Mouse (Mus musculus): Measurements from ENCODE around the gene Ror1. TPM values are rescaled to one million over a fixed set of nuclear protein-coding genes. Genes with fewer than 3 reads are reported as not detected.

Gene Ror1
- total RNA-seq, 1 experiment = 2.2 TPM

- Histone ChIP-seq H3K4me1 (ENCODE audit: control insufficient read depth in 2 of 2, insufficient read depth in 2 of 2, low read length in 2 of 2, poor library complexity in 1 of 2) (no peaks in the 10 kb centered on the region), H3K27ac (ENCODE audit: insufficient read depth, low read depth, low read length, poor library complexity, severe bottlenecking) (no peak overlapping the region), H3K36me3 (ENCODE audit: control insufficient read depth, insufficient read depth, low read length, poor library complexity, severe bottlenecking) (no peaks in the 10 kb centered on the region), H3K9me3 (ENCODE audit: control insufficient read depth, insufficient read depth, low read depth, low read length) (no peaks in the 10 kb centered on the region), H3K4me3 (ENCODE audit: insufficient read depth in 1 of 2, low read depth in 1 of 2, low read length in 2 of 2, poor library complexity in 1 of 2, severe bottlenecking in 1 of 2) (no peak overlapping the region), H3K9ac (ENCODE audit: insufficient read depth, low read depth, low read length, poor library complexity, severe bottlenecking) (no peak overlapping the region)
- in situ Hi-C loops (cut with MboI; ENCODE audit: low sequenced_read_pairs in 2 of 2, unreplicated experiment in 2 of 2) = no loop called here
- no peak for DNase-seq (ENCODE audit: low read depth, low spot score)
- TF ChIP-seq MAFK (IDR thresholded peaks at IDR 0.05; ENCODE audit: insufficient read depth, low read depth, low read length) = no peak
- TF ChIP-seq ZC3H11A (IDR thresholded peaks at IDR 0.05; ENCODE audit: borderline replicate concordance, low read depth, low read length) = no peak
- TF ChIP-seq CHD2 (IDR thresholded peaks at IDR 0.05; ENCODE audit: low read depth, low read length) = no peak
- TF ChIP-seq ZNF384 (IDR thresholded peaks at IDR 0.05; ENCODE audit: low read depth, low read length) = no peak
- no peak for TF ChIP-seq HCFC1 (IDR thresholded peaks at IDR 0.05; ENCODE audit: borderline replicate concordance, insufficient read depth, low read length)
These were observed 152.2 kb downstream of the Ror1 start for GRCm38 (mm10) chr4:100247826-100248225.

DNA sequence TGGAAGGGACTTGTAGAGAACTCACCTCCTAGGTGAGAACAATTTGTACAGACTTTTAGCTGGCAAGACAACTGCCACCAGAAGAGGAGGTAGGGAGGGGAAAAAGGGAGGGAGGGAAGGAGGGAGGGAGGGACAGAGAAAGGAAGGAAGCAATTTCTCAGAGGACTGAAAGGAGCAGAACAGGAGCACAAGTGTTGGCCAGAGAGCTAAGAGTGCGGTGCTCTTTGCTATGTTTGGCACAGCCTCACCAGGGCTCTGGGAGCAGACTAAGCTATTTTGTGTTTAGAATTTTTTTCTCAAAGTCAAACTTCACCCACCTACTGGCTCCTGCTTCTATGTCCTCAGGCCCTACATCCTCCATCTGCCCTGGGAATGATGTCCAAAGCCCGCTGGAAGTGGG is 152.7 kb downstream of the Ror1 start:
- no peak for DNase-seq (ENCODE audit: low read depth, low spot score)
- TF ChIP-seq MAFK (IDR thresholded peaks at IDR 0.05; ENCODE audit: insufficient read depth, low read depth, low read length) (no peak), ZC3H11A (IDR thresholded peaks at IDR 0.05; ENCODE audit: borderline replicate concordance, low read depth, low read length) (no peak)

DNA sequence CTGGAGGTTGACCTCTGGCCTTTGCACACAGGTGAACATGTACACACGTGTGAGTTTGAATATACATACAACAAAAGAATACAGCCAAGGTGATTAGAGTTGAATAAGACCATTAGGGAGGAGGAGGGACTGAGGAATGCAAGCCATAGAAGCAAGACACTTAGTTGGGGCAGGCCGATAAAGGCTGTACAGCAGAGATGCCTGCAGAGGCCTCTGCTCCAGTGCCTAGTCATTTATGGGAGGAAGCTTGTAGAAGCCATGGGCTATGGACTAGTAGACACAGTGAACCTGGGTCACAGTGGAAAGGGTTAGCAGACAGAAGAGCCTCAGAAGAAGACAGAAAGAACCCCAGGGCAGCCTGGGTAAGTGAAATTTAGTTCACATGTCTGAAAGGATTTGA is 155.7 kb downstream of the Ror1 start:
- in situ Hi-C loops (cut with MboI; ENCODE audit: low sequenced_read_pairs in 2 of 2, unreplicated experiment in 2 of 2) = no loop called here
- Histone ChIP-seq H3K27ac (ENCODE audit: insufficient read depth, low read depth, low read length, poor library complexity, severe bottlenecking) (no peak overlapping the region), H3K4me1 (ENCODE audit: control insufficient read depth in 2 of 2, insufficient read depth in 2 of 2, low read length in 2 of 2, poor library complexity in 1 of 2) (no peaks in the 10 kb centered on the region), H3K4me3 (ENCODE audit: insufficient read depth in 1 of 2, low read depth in 1 of 2, low read length in 2 of 2, poor library complexity in 1 of 2, severe bottlenecking in 1 of 2) (no peak overlapping the region), H3K36me3 (ENCODE audit: control insufficient read depth, insufficient read depth, low read length, poor library complexity, severe bottlenecking) (no peaks in the 10 kb centered on the region), H3K9ac (ENCODE audit: insufficient read depth, low read depth, low read length, poor library complexity, severe bottlenecking) (no peak overlapping the region), H3K9me3 (ENCODE audit: control insufficient read depth, insufficient read depth, low read depth, low read length) (no peaks in the 10 kb centered on the region)
- DNase-seq (ENCODE audit: low read depth, low spot score) = no peak
- TF ChIP-seq HCFC1 (IDR thresholded peaks at IDR 0.05; ENCODE audit: borderline replicate concordance, insufficient read depth, low read length) = no peak
- no peak for TF ChIP-seq ZNF384 (IDR thresholded peaks at IDR 0.05; ENCODE audit: low read depth, low read length)
- no peak for TF ChIP-seq ZC3H11A (IDR thresholded peaks at IDR 0.05; ENCODE audit: borderline replicate concordance, low read depth, low read length)

More for the DNA sequence above, 152.7 kb downstream of the Ror1 start:
- Histone ChIP-seq H3K4me1 (ENCODE audit: control insufficient read depth in 2 of 2, insufficient read depth in 2 of 2, low read length in 2 of 2, poor library complexity in 1 of 2) (no peaks in the 10 kb centered on the region), H3K9me3 (ENCODE audit: control insufficient read depth, insufficient read depth, low read depth, low read length) (no peaks in the 10 kb centered on the region), H3K9ac (ENCODE audit: insufficient read depth, low read depth, low read length, poor library complexity, severe bottlenecking) (no peak overlapping the region), H3K36me3 (ENCODE audit: control insufficient read depth, insufficient read depth, low read length, poor library complexity, severe bottlenecking) (no peaks in the 10 kb centered on the region), H3K4me3 (ENCODE audit: insufficient read depth in 1 of 2, low read depth in 1 of 2, low read length in 2 of 2, poor library complexity in 1 of 2, severe bottlenecking in 1 of 2) (no peak overlapping the region), H3K27ac (ENCODE audit: insufficient read depth, low read depth, low read length, poor library complexity, severe bottlenecking) (no peak overlapping the region)
- in situ Hi-C loops (cut with MboI; ENCODE audit: low sequenced_read_pairs in 2 of 2, unreplicated experiment in 2 of 2) = no loop called here

DNA sequence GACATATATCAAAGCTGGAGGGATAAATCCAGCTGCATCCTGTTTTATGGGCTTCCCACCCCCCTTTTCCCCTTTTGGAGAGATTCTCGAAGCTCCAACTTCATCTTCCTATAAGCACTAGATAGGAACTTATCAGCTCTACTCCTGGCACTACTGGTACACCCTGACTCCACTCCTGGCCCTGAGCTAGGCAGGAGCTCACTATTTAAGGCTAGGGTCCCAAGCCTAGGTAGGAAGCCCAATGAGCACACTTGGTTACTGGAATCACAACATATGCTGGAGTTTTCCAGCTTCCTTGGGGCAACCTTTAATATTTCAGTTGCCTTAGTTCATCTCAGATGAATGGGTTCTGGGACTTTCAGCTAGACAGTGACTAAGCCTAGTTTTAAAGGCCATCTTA is 156.5 kb downstream of the Ror1 start:
- Histone ChIP-seq H3K9ac (ENCODE audit: insufficient read depth, low read depth, low read length, poor library complexity, severe bottlenecking) (no peak overlapping the region), H3K4me3 (ENCODE audit: insufficient read depth in 1 of 2, low read depth in 1 of 2, low read length in 2 of 2, poor library complexity in 1 of 2, severe bottlenecking in 1 of 2) (no peak overlapping the region), H3K9me3 (ENCODE audit: control insufficient read depth, insufficient read depth, low read depth, low read length) (no peaks in the 10 kb centered on the region), H3K4me1 (ENCODE audit: control insufficient read depth in 2 of 2, insufficient read depth in 2 of 2, low read length in 2 of 2, poor library complexity in 1 of 2) (no peaks in the 10 kb centered on the region), H3K27ac (ENCODE audit: insufficient read depth, low read depth, low read length, poor library complexity, severe bottlenecking) (no peak overlapping the region), H3K36me3 (ENCODE audit: control insufficient read depth, insufficient read depth, low read length, poor library complexity, severe bottlenecking) (no peaks in the 10 kb centered on the region)
- DNase-seq (ENCODE audit: low read depth, low spot score) = no peak
- TF ChIP-seq ZNF384 (IDR thresholded peaks at IDR 0.05; ENCODE audit: low read depth, low read length) (no peak), CHD2 (IDR thresholded peaks at IDR 0.05; ENCODE audit: low read depth, low read length) (no peak), ZC3H11A (IDR thresholded peaks at IDR 0.05; ENCODE audit: borderline replicate concordance, low read depth, low read length) (no peak), HCFC1 (IDR thresholded peaks at IDR 0.05; ENCODE audit: borderline replicate concordance, insufficient read depth, low read length) (no peak), MAFK (IDR thresholded peaks at IDR 0.05; ENCODE audit: insufficient read depth, low read depth, low read length) (no peak)
- in situ Hi-C loops (cut with MboI; ENCODE audit: low sequenced_read_pairs in 2 of 2, unreplicated experiment in 2 of 2) = no loop called here

- Histone ChIP-seq H3K27ac (ENCODE audit: insufficient read depth, low read depth, low read length, poor library complexity, severe bottlenecking) (no peak overlapping the region), H3K4me1 (ENCODE audit: control insufficient read depth in 2 of 2, insufficient read depth in 2 of 2, low read length in 2 of 2, poor library complexity in 1 of 2) (no peaks in the 10 kb centered on the region), H3K9me3 (ENCODE audit: control insufficient read depth, insufficient read depth, low read depth, low read length) (no peaks in the 10 kb centered on the region), H3K9ac (ENCODE audit: insufficient read depth, low read depth, low read length, poor library complexity, severe bottlenecking) (no peak overlapping the region), H3K36me3 (ENCODE audit: control insufficient read depth, insufficient read depth, low read length, poor library complexity, severe bottlenecking) (no peaks in the 10 kb centered on the region), H3K4me3 (ENCODE audit: insufficient read depth in 1 of 2, low read depth in 1 of 2, low read length in 2 of 2, poor library complexity in 1 of 2, severe bottlenecking in 1 of 2) (no peak overlapping the region)
- in situ Hi-C loops (cut with MboI; ENCODE audit: low sequenced_read_pairs in 2 of 2, unreplicated experiment in 2 of 2) = no loop called here
- no peak for TF ChIP-seq HCFC1 (IDR thresholded peaks at IDR 0.05; ENCODE audit: borderline replicate concordance, insufficient read depth, low read length)
- TF ChIP-seq ZC3H11A (IDR thresholded peaks at IDR 0.05; ENCODE audit: borderline replicate concordance, low read depth, low read length) = no peak
- TF ChIP-seq CHD2 (IDR thresholded peaks at IDR 0.05; ENCODE audit: low read depth, low read length) = no peak
- no peak for TF ChIP-seq MAFK (IDR thresholded peaks at IDR 0.05; ENCODE audit: insufficient read depth, low read depth, low read length)
- no peak for TF ChIP-seq ZNF384 (IDR thresholded peaks at IDR 0.05; ENCODE audit: low read depth, low read length)
- no peak for DNase-seq (ENCODE audit: low read depth, low spot score)
These were observed 157.1 kb downstream of the Ror1 start for GRCm38 (mm10) chr4:100252646-100253045.
